Mouse (Mus musculus) adrenal gland, postnatal 4 days (tissue): ENCODE measurements around the gene Upb1. TPM values are rescaled to one million over a fixed set of nuclear protein-coding genes. Genes with fewer than 3 reads are reported as not detected.
"Not testable (repeated sequence)": the region's sequence is repeated elsewhere in the genome, so short reads cannot be mapped to it uniquely, and the experiment has no call there.

Experiments used
- DNase-seq, 2 experiments: peaks; one replicate each; pipeline ENCODE4 v3.0.0; 2021 to 2022; ENCODE audit warnings: low spot score in 2 of 2, mixed read lengths in 2 of 2
- total RNA-seq, 2 experiments: library from RNA; stranded (reverse); gene quantifications; 2 replicates each; pipeline ENCODE4 v1.2.3; 2021

Upb1 gene
- total RNA-seq, 2 experiments from 2014 or later: 2.1 to 16.1 TPM

DNA sequence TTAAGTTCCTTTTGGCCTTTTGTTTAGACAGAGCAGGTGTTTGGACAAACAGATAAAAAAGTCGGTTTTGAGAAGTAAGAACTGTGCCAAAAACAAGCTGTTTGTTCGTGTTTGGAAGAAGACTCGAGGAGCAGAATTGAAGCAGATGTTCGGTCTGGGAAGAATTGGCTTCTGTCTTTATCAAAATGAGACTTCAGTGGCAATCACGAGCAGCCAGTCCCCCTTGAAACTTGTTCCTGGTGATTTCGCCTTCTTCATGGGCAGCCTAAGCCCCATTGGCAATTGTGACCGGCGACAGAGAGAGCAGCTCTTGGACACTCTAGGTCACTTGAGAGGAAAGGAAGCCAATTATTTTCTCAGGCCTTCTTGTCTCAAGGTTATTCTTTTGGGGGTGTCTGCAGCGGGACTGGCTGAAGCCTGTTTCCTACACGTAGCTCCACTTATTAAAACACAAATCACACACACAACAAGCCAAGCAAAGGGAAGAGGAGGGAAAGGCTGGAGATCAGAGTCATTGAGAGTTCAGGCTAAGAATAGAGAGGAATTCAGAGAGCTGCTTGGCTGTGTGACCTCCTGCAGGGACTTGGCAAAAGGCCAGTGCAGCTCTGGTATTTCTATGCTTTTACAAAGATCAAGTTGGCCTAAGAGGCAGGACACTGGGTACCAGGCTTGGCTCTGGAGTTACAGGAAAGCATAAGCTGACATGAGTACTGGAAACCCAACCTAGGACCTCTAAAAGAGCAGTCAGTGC lies 50.3 kb downstream of the Upb1 start:
- peak in 1 of 2 experiments; percentile 42 for DNase-seq

DNA sequence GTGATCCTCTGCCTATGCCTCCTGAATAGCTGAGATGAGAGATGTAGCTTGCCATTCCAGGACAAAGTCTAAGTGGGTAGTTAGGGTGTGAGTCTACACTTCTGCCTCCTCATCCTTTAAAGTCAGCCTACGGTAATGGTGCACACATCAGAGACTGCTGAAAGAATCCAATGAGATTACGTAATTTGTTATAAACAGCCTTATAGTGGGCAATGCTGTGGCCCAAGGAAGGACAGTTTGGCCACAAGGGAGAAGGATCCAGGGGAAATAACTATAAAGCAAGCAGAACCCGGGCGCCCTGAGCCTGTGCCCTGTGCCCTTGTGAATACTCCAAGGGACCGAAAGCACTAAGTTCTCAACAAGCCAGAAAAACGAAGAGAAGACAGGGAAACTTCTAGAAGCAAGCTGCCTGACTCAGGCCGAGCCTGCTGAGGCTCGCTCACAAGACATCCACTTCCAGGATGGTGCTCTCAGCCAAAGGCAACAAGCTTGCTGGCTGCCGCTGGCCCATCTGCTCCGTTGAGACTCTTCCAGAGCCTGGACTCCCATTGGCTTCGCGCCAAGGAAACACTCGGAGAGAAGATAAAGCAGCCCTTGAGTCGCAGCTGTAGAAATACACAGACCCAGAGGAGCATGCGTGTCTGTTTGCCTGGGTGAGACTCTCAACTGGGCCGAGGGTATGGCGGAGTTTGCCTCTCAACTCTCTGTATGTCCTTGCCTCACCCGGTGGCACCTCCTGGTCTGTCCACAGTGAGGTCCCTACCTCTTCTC lies 55.3 kb downstream of the Upb1 start:
- DNase-seq: not testable (repeated sequence)

DNA sequence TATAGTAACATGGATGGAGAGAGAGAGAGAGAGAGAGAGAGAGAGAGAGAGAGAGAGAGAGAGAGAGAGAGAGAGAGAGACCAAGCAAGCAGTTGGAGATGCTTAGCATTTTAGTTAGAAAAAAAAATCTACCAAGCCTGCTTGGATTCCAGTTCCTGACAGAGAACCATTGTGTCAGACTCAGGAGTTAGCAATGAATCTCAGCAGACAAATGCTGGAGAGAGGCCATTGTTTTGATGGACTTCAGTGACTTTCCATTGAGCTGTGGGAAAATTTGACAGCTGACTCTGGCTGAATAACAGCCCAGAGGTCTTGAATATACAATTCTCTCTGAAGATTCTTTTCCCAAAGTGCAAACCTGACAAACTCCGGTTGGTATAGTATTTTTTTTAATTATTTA lies 56.9 kb downstream of the Upb1 start:
- no peak for DNase-seq

- no peak for DNase-seq
Observed at GRCm38 (mm10) chr10:75458329-75458728, 57.4 kb downstream of the Upb1 start.

- no peak for DNase-seq
Observed at GRCm38 (mm10) chr10:75462728-75463127, 61.8 kb downstream of the Upb1 start.

- no peak for DNase-seq
Observed at GRCm38 (mm10) chr10:75465781-75466550, 65.1 kb downstream of the Upb1 start.

- DNase-seq: no peak
Observed at GRCm38 (mm10) chr10:75473411-75473810, 72.5 kb downstream of the Upb1 start.

- DNase-seq: no peak
Observed at GRCm38 (mm10) chr10:75474571-75474970, 73.7 kb downstream of the Upb1 start.

- DNase-seq: not testable (repeated sequence)
Observed at GRCm38 (mm10) chr10:75475139-75475850, 74.4 kb downstream of the Upb1 start.

GRCm38 (mm10) chr10:75477034-75477433 lies 76.1 kb downstream of the Upb1 start:
- DNase-seq: no peak

DNA sequence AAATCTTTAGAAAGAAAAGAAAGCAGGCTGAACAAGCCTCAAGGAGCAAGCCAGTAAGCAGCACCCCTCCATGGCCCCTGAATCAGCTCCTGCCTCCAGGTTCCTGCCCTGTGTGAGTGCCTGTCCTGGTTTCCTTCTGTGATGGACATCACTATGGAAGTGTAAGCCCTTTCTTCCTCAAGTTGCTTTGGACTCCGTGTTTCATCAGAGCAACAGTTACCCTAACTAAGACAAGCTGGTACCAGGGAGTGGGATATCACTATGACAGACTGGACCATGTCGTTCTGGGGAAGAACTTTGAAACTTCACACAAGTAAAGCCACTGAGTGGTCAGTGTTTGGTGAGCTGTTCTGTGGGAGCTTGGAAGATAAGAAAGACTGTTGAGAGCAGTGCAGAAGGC lies 79.0 kb downstream of the Upb1 start:
- DNase-seq: no peak

DNA sequence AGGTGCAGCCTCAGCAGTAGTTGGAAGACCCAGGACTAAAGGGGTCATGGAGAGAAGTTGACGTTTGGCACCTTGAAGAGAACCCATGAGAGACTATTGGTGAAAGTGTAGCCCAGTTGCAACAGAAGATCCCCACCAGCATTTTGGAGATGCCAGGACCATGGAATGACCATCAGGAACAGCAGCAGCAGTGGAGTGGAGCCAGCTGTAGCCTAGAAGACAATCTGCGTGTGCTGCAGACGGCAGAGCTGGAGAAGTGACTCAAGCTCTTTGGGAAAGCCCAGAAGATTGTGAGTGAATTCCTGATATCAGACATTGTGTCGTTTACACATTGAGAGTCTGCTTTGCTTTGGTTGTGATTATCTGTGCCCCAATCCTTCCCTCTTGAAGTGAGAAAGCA lies 80.8 kb downstream of the Upb1 start:
- no peak for DNase-seq

DNA sequence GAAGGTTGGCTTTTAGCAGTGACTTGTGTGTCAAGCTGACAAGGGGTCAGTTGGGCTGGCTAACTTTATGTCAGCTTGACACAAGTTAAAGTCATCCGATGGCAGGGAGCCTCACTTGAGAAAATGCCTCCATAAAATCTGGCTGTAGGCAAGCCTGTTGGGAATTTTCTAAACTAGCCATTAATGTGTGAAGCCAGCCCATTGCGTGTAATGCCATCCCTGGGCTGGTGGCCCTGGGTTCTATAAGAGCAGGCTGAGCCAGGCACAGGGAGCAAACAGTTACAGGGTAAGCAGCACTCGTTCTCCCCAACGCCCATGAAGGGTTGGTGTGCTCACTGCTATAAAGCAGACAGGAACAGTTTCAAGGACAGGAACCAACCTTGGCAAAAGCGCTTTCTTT lies 81.4 kb downstream of the Upb1 start:
- DNase-seq: no peak

- DNase-seq: no peak
Observed at GRCm38 (mm10) chr10:75482919-75483483, 82.1 kb downstream of the Upb1 start.

- DNase-seq: no peak
Observed at GRCm38 (mm10) chr10:75484066-75484465, 83.2 kb downstream of the Upb1 start.

GRCm38 (mm10) chr10:75484767-75485166 lies 83.9 kb downstream of the Upb1 start:
- no peak for DNase-seq

DNA sequence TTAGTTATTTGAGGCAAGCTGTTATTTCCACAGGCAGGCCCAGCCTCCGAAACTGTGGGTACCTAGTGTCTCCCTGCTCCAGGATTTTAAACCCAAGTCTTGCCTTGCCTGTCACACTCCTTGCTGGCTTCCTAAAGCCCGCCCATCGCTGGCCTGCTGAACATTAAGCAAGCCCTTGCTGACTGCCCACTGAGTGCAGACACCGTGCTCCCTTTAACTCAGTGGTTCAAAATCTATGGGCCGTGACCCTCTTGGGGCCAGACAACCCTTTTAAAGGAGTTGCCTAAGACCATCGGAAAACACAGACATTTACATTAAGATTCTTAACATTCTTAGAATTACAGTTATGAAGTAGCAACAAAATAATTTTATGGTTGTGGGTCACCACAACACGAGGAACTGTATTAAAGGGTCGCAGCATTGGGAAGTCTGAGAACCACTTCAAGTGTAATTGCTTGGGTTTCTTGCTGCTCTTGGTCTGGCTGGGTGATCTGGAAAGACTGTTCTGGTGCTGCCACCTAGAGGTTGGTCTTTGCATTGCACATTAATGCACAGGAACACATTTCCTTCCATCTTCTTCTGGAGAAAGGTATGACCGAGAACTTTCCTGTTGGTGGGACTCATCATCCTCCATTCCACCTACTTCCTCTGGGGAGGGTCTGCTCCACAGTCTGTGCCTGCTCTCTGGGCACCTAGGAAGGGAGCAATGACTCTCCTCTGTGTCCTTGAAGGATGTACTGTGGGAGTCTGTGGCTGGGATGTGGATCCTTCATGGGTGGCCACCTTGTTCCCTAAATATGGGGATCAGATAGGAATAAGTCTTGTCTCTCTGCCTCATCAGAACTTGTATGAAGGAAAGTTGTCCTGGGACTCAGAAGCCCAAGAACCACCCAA lies 85.4 kb downstream of the Upb1 start:
- peak; percentile 42 to 67 for DNase-seq

DNA sequence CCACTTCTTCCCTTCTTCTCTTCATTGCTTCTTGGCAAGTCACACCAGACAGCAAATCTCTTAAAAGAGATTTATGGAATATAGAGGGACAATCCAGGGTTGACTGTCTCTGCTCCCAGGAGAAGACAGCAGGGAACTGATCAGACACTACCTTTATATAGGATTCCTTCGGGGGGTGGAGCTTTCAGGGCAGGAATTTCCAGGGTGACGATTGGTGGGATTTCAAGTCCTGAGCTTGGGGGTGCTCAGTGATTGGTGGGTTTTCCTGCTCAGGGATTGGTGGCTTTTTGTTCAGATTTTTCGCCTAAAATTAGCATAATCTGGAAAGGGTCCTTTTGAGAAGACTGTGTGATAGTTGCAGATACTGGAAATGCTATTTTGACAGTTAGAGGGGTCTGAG lies 86.2 kb downstream of the Upb1 start:
- DNase-seq: no peak

- DNase-seq: no peak
Observed at GRCm38 (mm10) chr10:75489522-75489921, 88.6 kb downstream of the Upb1 start.

DNA sequence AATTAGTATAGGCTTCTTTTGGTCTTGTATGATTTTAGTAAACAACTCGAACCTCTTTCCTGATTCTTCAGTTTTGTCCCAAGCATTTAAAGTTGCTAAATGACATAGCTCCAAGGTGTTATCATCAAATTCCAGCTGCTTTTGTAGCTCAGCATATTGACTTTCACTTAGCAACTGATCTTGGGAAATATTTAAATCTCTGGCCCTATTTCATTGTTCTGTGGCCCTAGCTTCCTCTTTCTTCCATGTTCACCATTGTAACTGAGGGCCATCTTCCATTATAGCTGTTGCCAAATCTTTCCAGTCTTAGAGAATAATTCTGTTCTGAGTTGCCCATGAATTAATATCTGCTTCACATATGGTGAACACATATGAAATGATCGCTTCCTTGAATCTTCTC lies 89.8 kb downstream of the Upb1 start:
- no peak for DNase-seq
